Mouse (Mus musculus): ENCODE measurements around the gene Opalin. TPM values are rescaled to one million over a fixed set of nuclear protein-coding genes. Genes with fewer than 3 reads are reported as not detected.

The Opalin gene
- polyA plus RNA-seq, 1 experiment from 2014 or later: not detected

GRCm38 (mm10) chr19:41030161-41030560, 46.8 kb downstream of the Opalin start:
- no peak for ATAC-seq
- Histone ChIP-seq H3K27me3 (replicated peaks; ENCODE audit: control insufficient read depth, insufficient read depth, low read length) (no peaks in the 10 kb centered on the region), H3K4me2 (ENCODE audit: low read length) (no peak overlapping the region), H3K4me1 (replicated peaks; ENCODE audit: control insufficient read depth, insufficient read depth, low read length) (no peaks in the 10 kb centered on the region), H3K36me3 (ENCODE audit: control insufficient read depth, insufficient read depth) (no peaks in the 10 kb centered on the region), H3K27ac (ENCODE audit: low read length) (no peak overlapping the region), H3K9ac (replicated peaks; ENCODE audit: low read depth, low read length) (no peak overlapping the region), H3K4me3 (replicated peaks; ENCODE audit: low read length) (no peak overlapping the region), H3K9me3 (ENCODE audit: control insufficient read depth, low read length) (no peaks in the 10 kb centered on the region)
- 32% methylated on average over 6 of the region's 6 CpGs for WGBS

- no peak within 1 kb of the TSS for H3K4me3 ChIP-seq (replicated peaks; ENCODE audit: low read length)
- H3K36me3 ChIP-seq (ENCODE audit: control insufficient read depth, insufficient read depth): no peaks in the 10 kb centered on the region
These were observed 47.7 kb downstream of the Opalin start, which contains the start of gene Dntt for GRCm38 (mm10) chr19:41029219-41029618. Dntt (plus strand) TSS chr19:41029275.

GRCm38 (mm10) chr19:41027601-41028000, 49.3 kb downstream of the Opalin start:
- Histone ChIP-seq H3K4me3 (replicated peaks; ENCODE audit: low read length) (no peak overlapping the region), H3K9me3 (ENCODE audit: control insufficient read depth, low read length) (no peaks in the 10 kb centered on the region), H3K4me2 (ENCODE audit: low read length) (no peak overlapping the region), H3K27ac (ENCODE audit: low read length) (no peak overlapping the region), H3K27me3 (replicated peaks; ENCODE audit: control insufficient read depth, insufficient read depth, low read length) (no peaks in the 10 kb centered on the region), H3K4me1 (replicated peaks; ENCODE audit: control insufficient read depth, insufficient read depth, low read length) (no peaks in the 10 kb centered on the region), H3K36me3 (ENCODE audit: control insufficient read depth, insufficient read depth) (no peaks in the 10 kb centered on the region), H3K9ac (replicated peaks; ENCODE audit: low read depth, low read length) (no peak overlapping the region)
- 94% methylated on average over 9 of the region's 9 CpGs for WGBS
- no peak for ATAC-seq

More at GRCm38 (mm10) chr19:41029219-41029618, 47.7 kb downstream of the Opalin start, which contains the start of gene Dntt:
- H3K4me1 ChIP-seq (replicated peaks; ENCODE audit: control insufficient read depth, insufficient read depth, low read length): no peaks in the 10 kb centered on the region
- no peak within 1 kb of the TSS for H3K4me2 ChIP-seq (ENCODE audit: low read length)
- H3K27me3 ChIP-seq (replicated peaks; ENCODE audit: control insufficient read depth, insufficient read depth, low read length): no peaks in the 10 kb centered on the region
- no peak within 1 kb of the TSS for H3K27ac ChIP-seq (ENCODE audit: low read length)
- 88% methylated on average over 6 of the region's 6 CpGs for WGBS
- H3K9ac ChIP-seq (replicated peaks; ENCODE audit: low read depth, low read length): no peak within 1 kb of the TSS
- no peaks in the 10 kb centered on the region for H3K9me3 ChIP-seq (ENCODE audit: control insufficient read depth, low read length)
- no peak for ATAC-seq

GRCm38 (mm10) chr19:41027024-41027423, 49.9 kb downstream of the Opalin start:
- H3K9me3 ChIP-seq (ENCODE audit: control insufficient read depth, low read length): no peaks in the 10 kb centered on the region
- H3K9ac ChIP-seq (replicated peaks; ENCODE audit: low read depth, low read length): no peak overlapping the region
- no peaks in the 10 kb centered on the region for H3K36me3 ChIP-seq (ENCODE audit: control insufficient read depth, insufficient read depth)
- H3K27ac ChIP-seq (ENCODE audit: low read length): no peak overlapping the region
- 0 out of 2 replicates have a peak, but pooled peaks cover 3% of the 10 kb centered on the region for H3K4me1 ChIP-seq (replicated peaks; ENCODE audit: control insufficient read depth, insufficient read depth, low read length)
- 75% methylated on average over 5 of the region's 5 CpGs for WGBS
- H3K27me3 ChIP-seq (replicated peaks; ENCODE audit: control insufficient read depth, insufficient read depth, low read length): no peaks in the 10 kb centered on the region
- H3K4me3 ChIP-seq (replicated peaks; ENCODE audit: low read length): no peak overlapping the region
- H3K4me2 ChIP-seq (ENCODE audit: low read length): no peak overlapping the region
- ATAC-seq: no peak

- H3K4me1 ChIP-seq (replicated peaks; ENCODE audit: control insufficient read depth, insufficient read depth, low read length): 0 out of 2 replicates have a peak, but pooled peaks cover 3% of the 10 kb centered on the region
- no peak overlapping the region for H3K4me2 ChIP-seq (ENCODE audit: low read length)
- no peaks in the 10 kb centered on the region for H3K36me3 ChIP-seq (ENCODE audit: control insufficient read depth, insufficient read depth)
- H3K9ac ChIP-seq (replicated peaks; ENCODE audit: low read depth, low read length): no peak overlapping the region
- 86% methylated on average over 8 of the region's 8 CpGs for WGBS
- H3K9me3 ChIP-seq (ENCODE audit: control insufficient read depth, low read length): no peaks in the 10 kb centered on the region
- no peaks in the 10 kb centered on the region for H3K27me3 ChIP-seq (replicated peaks; ENCODE audit: control insufficient read depth, insufficient read depth, low read length)
- no peak overlapping the region for H3K4me3 ChIP-seq (replicated peaks; ENCODE audit: low read length)
- no peak for ATAC-seq
- H3K27ac ChIP-seq (ENCODE audit: low read length): no peak overlapping the region
These were observed 50.4 kb downstream of the Opalin start for GRCm38 (mm10) chr19:41026551-41026950.

GRCm38 (mm10) chr19:41022244-41022643, 54.7 kb downstream of the Opalin start:
- Histone ChIP-seq H3K36me3 (ENCODE audit: control insufficient read depth, insufficient read depth) (no peaks in the 10 kb centered on the region), H3K4me3 (replicated peaks; ENCODE audit: low read length) (no peak overlapping the region), H3K27ac (ENCODE audit: low read length) (no peak overlapping the region), H3K9ac (replicated peaks; ENCODE audit: low read depth, low read length) (no peak overlapping the region), H3K27me3 (replicated peaks; ENCODE audit: control insufficient read depth, insufficient read depth, low read length) (no peaks in the 10 kb centered on the region), H3K4me1 (replicated peaks; ENCODE audit: control insufficient read depth, insufficient read depth, low read length) (0 out of 2 replicates have a peak, but pooled peaks cover 3% of the 10 kb centered on the region), H3K4me2 (ENCODE audit: low read length) (no peak overlapping the region), H3K9me3 (ENCODE audit: control insufficient read depth, low read length) (no peaks in the 10 kb centered on the region)
- no peak for ATAC-seq
- 60% methylated on average over 4 of the region's 4 CpGs for WGBS

GRCm38 (mm10) chr19:41020537-41020936, 56.4 kb downstream of the Opalin start:
- WGBS: 73% methylated on average over 3 of the region's 3 CpGs
- Histone ChIP-seq H3K9me3 (ENCODE audit: control insufficient read depth, low read length) (no peaks in the 10 kb centered on the region), H3K27me3 (replicated peaks; ENCODE audit: control insufficient read depth, insufficient read depth, low read length) (no peaks in the 10 kb centered on the region), H3K9ac (replicated peaks; ENCODE audit: low read depth, low read length) (no peak overlapping the region), H3K27ac (ENCODE audit: low read length) (no peak overlapping the region), H3K4me3 (replicated peaks; ENCODE audit: low read length) (no peak overlapping the region), H3K36me3 (ENCODE audit: control insufficient read depth, insufficient read depth) (no peaks in the 10 kb centered on the region), H3K4me2 (ENCODE audit: low read length) (no peak overlapping the region), H3K4me1 (replicated peaks; ENCODE audit: control insufficient read depth, insufficient read depth, low read length) (peaks cover 6% of the 10 kb centered on the region)
- no peak for ATAC-seq

- Histone ChIP-seq H3K9me3 (ENCODE audit: control insufficient read depth, low read length) (no peaks in the 10 kb centered on the region), H3K4me1 (replicated peaks; ENCODE audit: control insufficient read depth, insufficient read depth, low read length) (peaks cover 6% of the 10 kb centered on the region), H3K36me3 (ENCODE audit: control insufficient read depth, insufficient read depth) (no peaks in the 10 kb centered on the region), H3K9ac (replicated peaks; ENCODE audit: low read depth, low read length) (no peak overlapping the region), H3K4me3 (replicated peaks; ENCODE audit: low read length) (no peak overlapping the region), H3K4me2 (ENCODE audit: low read length) (no peak overlapping the region), H3K27me3 (replicated peaks; ENCODE audit: control insufficient read depth, insufficient read depth, low read length) (no peaks in the 10 kb centered on the region; the same call in 1 of the 2 replicates), H3K27ac (ENCODE audit: low read length) (no peak overlapping the region)
- no peak for ATAC-seq
- WGBS: 80% methylated on average over 5 of the region's 5 CpGs
These were observed 57.7 kb downstream of the Opalin start for GRCm38 (mm10) chr19:41019164-41019675.

- Histone ChIP-seq H3K36me3 (ENCODE audit: control insufficient read depth, insufficient read depth) (no peaks in the 10 kb centered on the region), H3K4me3 (replicated peaks; ENCODE audit: low read length) (no peak overlapping the region), H3K4me2 (ENCODE audit: low read length) (peak overlapping the region; percentile 43), H3K27me3 (replicated peaks; ENCODE audit: control insufficient read depth, insufficient read depth, low read length) (peaks cover 3% of the 10 kb centered on the region; the same call in 1 of the 2 replicates), H3K27ac (ENCODE audit: low read length) (no peak overlapping the region), H3K9ac (replicated peaks; ENCODE audit: low read depth, low read length) (no peak overlapping the region), H3K9me3 (ENCODE audit: control insufficient read depth, low read length) (no peaks in the 10 kb centered on the region), H3K4me1 (replicated peaks; ENCODE audit: control insufficient read depth, insufficient read depth, low read length) (peaks cover 4% of the 10 kb centered on the region)
- peak; percentile 82 for ATAC-seq
- WGBS: 16% methylated on average over 14 of the region's 14 CpGs
These were observed 60.8 kb downstream of the Opalin start for GRCm38 (mm10) chr19:41015951-41016716.

Measured in forebrain, embryonic 16.5 days (tissue).